Mouse (Mus musculus): ENCODE measurements around the gene Klhdc8a. TPM values are rescaled to one million over a fixed set of nuclear protein-coding genes. Genes with fewer than 3 reads are reported as not detected.
A peak's percentile ranks its signal among the peaks of the same experiment; 100 is the strongest.

Klhdc8a gene
- total and polyA plus RNA-seq, 2 experiments from 2014 or later: 11.2 to 26.0 TPM

- Histone ChIP-seq H3K36me3 (ENCODE audit: insufficient read depth, low read length) (no peaks in the 10 kb centered on the region), H3K4me1 (ENCODE audit: insufficient read depth, low read length) (peaks cover 30% of the 10 kb centered on the region), H3K9ac (replicated peaks; ENCODE audit: low read length) (no peak overlapping the region), H3K27ac (peak overlapping the region; percentile 4; the same call in 1 of the 2 replicates), H3K9me3 (ENCODE audit: low read length) (no peaks in the 10 kb centered on the region), H3K27me3 (ENCODE audit: insufficient read depth, low read length) (no peaks in the 10 kb centered on the region), H3K4me3 (ENCODE audit: low read length) (no peak overlapping the region), H3K4me2 (ENCODE audit: low read depth, low read length) (no peak overlapping the region)
- ATAC-seq (0 out of 2 replicates have a peak, but pooled peaks have one; percentile 25), DNase-seq (ENCODE audit: low spot score) (peak; percentile 47)
- 32% methylated on average over 11 of the region's 11 CpGs for WGBS
- TF ChIP-seq CTCF (IDR thresholded peaks at IDR 0.05; ENCODE audit: low read depth): no peak; the same call in 1 of the 2 replicates
Observed at GRCm38 (mm10) chr1:132290921-132291675, 7.3 kb upstream of the Klhdc8a start.

GRCm38 (mm10) chr1:132291706-132292105 lies 6.7 kb upstream of the Klhdc8a start:
- no peaks in the 10 kb centered on the region for H3K9me3 ChIP-seq (ENCODE audit: low read length)
- no peaks in the 10 kb centered on the region for H3K27me3 ChIP-seq (ENCODE audit: insufficient read depth, low read length)
- ATAC-seq (no peak), DNase-seq (ENCODE audit: low spot score) (no peak)
- 32% methylated on average over 4 of the region's 4 CpGs for WGBS
- TF ChIP-seq CTCF (IDR thresholded peaks at IDR 0.05; ENCODE audit: low read depth): no peak
- no peak overlapping the region for H3K4me3 ChIP-seq (ENCODE audit: low read length)
- peak overlapping the region; percentile 4; the same call in 1 of the 2 replicates for H3K27ac ChIP-seq
- peaks cover 26% of the 10 kb centered on the region for H3K4me1 ChIP-seq (ENCODE audit: insufficient read depth, low read length)
- no peak overlapping the region for H3K9ac ChIP-seq (replicated peaks; ENCODE audit: low read length)
- no peak overlapping the region for H3K4me2 ChIP-seq (ENCODE audit: low read depth, low read length)
- no peaks in the 10 kb centered on the region for H3K36me3 ChIP-seq (ENCODE audit: insufficient read depth, low read length)

GRCm38 (mm10) chr1:132292318-132293129 lies 5.9 kb upstream of the Klhdc8a start:
- DNase-seq (ENCODE audit: low spot score) (peak; percentile 57), ATAC-seq (no peak)
- 34% methylated on average over 21 of the region's 21 CpGs for WGBS
- Histone ChIP-seq H3K9ac (replicated peaks; ENCODE audit: low read length) (no peak overlapping the region), H3K4me1 (ENCODE audit: insufficient read depth, low read length) (peaks cover 24% of the 10 kb centered on the region), H3K36me3 (ENCODE audit: insufficient read depth, low read length) (no peaks in the 10 kb centered on the region), H3K27ac (peak overlapping the region; percentile 33; the same call in 1 of the 2 replicates), H3K27me3 (ENCODE audit: insufficient read depth, low read length) (no peaks in the 10 kb centered on the region), H3K9me3 (ENCODE audit: low read length) (no peaks in the 10 kb centered on the region), H3K4me3 (ENCODE audit: low read length) (no peak overlapping the region), H3K4me2 (ENCODE audit: low read depth, low read length) (no peak overlapping the region)
- TF ChIP-seq CTCF (IDR thresholded peaks at IDR 0.05; ENCODE audit: low read depth): peak; percentile 52

DNA sequence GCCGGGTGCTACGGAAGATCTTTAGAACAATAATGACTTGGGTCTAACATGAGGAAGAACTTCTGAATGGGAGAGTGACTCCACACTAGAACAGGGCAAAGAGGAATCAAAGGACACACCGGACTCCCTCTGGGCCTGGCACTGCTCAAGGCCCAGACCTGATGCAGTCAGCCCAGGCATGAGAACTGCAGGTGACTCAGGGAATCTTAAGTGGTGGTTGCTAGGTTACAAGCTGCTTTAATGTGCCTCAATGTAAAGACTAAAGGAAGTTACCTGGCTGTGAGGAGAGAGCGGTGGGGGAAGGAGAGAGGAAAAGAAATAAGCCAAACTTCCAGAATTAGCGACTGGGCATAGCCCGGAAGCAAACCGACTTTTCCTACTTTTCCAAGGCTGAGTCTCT lies 2.9 kb upstream of the Klhdc8a start:
- Histone ChIP-seq H3K27ac (no peak overlapping the region), H3K36me3 (ENCODE audit: insufficient read depth, low read length) (no peaks in the 10 kb centered on the region), H3K9me3 (ENCODE audit: low read length) (no peaks in the 10 kb centered on the region), H3K4me2 (ENCODE audit: low read depth, low read length) (no peak overlapping the region), H3K4me3 (ENCODE audit: low read length) (no peak overlapping the region), H3K27me3 (ENCODE audit: insufficient read depth, low read length) (no peaks in the 10 kb centered on the region), H3K9ac (replicated peaks; ENCODE audit: low read length) (no peak overlapping the region), H3K4me1 (ENCODE audit: insufficient read depth, low read length) (peaks cover 27% of the 10 kb centered on the region)
- DNase-seq (ENCODE audit: low spot score): no peak
- WGBS: 67% methylated on average over 7 of the region's 7 CpGs
- no peak for ATAC-seq
- no peak for TF ChIP-seq CTCF (IDR thresholded peaks at IDR 0.05; ENCODE audit: low read depth)

GRCm38 (mm10) chr1:132296051-132296450 lies 2.4 kb upstream of the Klhdc8a start:
- Histone ChIP-seq H3K27ac (no peak overlapping the region), H3K27me3 (ENCODE audit: insufficient read depth, low read length) (no peaks in the 10 kb centered on the region), H3K4me3 (ENCODE audit: low read length) (no peak overlapping the region), H3K4me1 (ENCODE audit: insufficient read depth, low read length) (peaks cover 27% of the 10 kb centered on the region), H3K36me3 (ENCODE audit: insufficient read depth, low read length) (no peaks in the 10 kb centered on the region), H3K4me2 (ENCODE audit: low read depth, low read length) (no peak overlapping the region), H3K9me3 (ENCODE audit: low read length) (no peaks in the 10 kb centered on the region), H3K9ac (replicated peaks; ENCODE audit: low read length) (no peak overlapping the region)
- no peak for TF ChIP-seq CTCF (IDR thresholded peaks at IDR 0.05; ENCODE audit: low read depth)
- WGBS: 48% methylated on average over 3 of the region's 3 CpGs
- ATAC-seq (no peak), DNase-seq (ENCODE audit: low spot score) (peak; percentile 24)

GRCm38 (mm10) chr1:132298801-132299464 lies 507 bp downstream of the Klhdc8a start:
- Histone ChIP-seq H3K4me3 (ENCODE audit: low read length) (peak overlapping the region; percentile 57), H3K9me3 (ENCODE audit: low read length) (no peaks in the 10 kb centered on the region), H3K4me2 (ENCODE audit: low read depth, low read length) (peak overlapping the region; percentile 94), H3K27me3 (ENCODE audit: insufficient read depth, low read length) (no peaks in the 10 kb centered on the region), H3K9ac (replicated peaks; ENCODE audit: low read length) (peak overlapping the region; percentile 78), H3K4me1 (ENCODE audit: insufficient read depth, low read length) (peaks cover 22% of the 10 kb centered on the region), H3K36me3 (ENCODE audit: insufficient read depth, low read length) (no peaks in the 10 kb centered on the region), H3K27ac (peak overlapping the region; percentile 85)
- WGBS: under 1% methylated on average over 60 of the region's 71 CpGs
- ATAC-seq: peak; percentile 75
- no peak for TF ChIP-seq CTCF (IDR thresholded peaks at IDR 0.05; ENCODE audit: low read depth)
- peak; percentile 63 for DNase-seq (ENCODE audit: low spot score)

All from hindbrain, postnatal 0 days (tissue).